Mouse (Mus musculus) megakaryocyte progenitor cell, adult 5-6 weeks (primary cell): ENCODE data around the gene Stard8. TPM values are rescaled to one million over a fixed set of nuclear protein-coding genes. Genes with fewer than 3 reads are reported as not detected.

Source experiments
- total RNA-seq, 2 experiments: library from RNA; stranded (forward) in 1 of 2; stranded (reverse) in 1 of 2; fragments of 157-497, 149-512 nt in 1 of 2; fragments of 200-1000 nt in 1 of 2; gene quantifications; 2 replicates each; pipeline versions ENCODE4 v1.2.3 to v1.2.4; 2015 to 2017

The Stard8 gene
- total RNA-seq, 2 experiments from 2014 or later: 5.6 to 6.9 TPM

Other genes starting within 250 kb of the Stard8 start
- 0.81 and 0.89 TPM in 2 replicates for gene Ophn1, start 112.2 kb upstream of the Stard8 start, total RNA-seq (2015)
- gene Ophn1, start 112.2 kb upstream of the Stard8 start, total RNA-seq (2017): 1.8 and 2.8 TPM in 2 replicates
- gene Yipf6, start 66.9 kb upstream of the Stard8 start, total RNA-seq (2015): 21.1 and 23.8 TPM in 2 replicates
- 22.5 and 24.0 TPM in 2 replicates for gene Yipf6, start 66.9 kb upstream of the Stard8 start, total RNA-seq (2017)
- gene Efnb1, start 132.9 kb downstream of the Stard8 start, total RNA-seq (2015): 1.0 and 1.2 TPM in 2 replicates
- 0.98 and 1.00 TPM in 2 replicates for gene Efnb1, start 132.9 kb downstream of the Stard8 start, total RNA-seq (2017)